Mouse (Mus musculus) megakaryocyte, embryonic 14.5 days (primary cell): ENCODE measurements around the gene Nudt4. TPM values are rescaled to one million over a fixed set of nuclear protein-coding genes. Genes with fewer than 3 reads are reported as not detected.
A peak's percentile ranks its signal among the peaks of the same experiment; 100 is the strongest.

Experiments
- H3K27me3 ChIP-seq: replicated peaks from 2 replicates; pipeline ENCODE3; 2012; ENCODE audit warnings: inconsistent platforms
- H3K36me3 ChIP-seq: replicated peaks from 2 replicates; pipeline ENCODE3; 2012; ENCODE audit warnings: low read length, inconsistent platforms, mixed read lengths
- H3K4me1 ChIP-seq: 2 replicates; pipeline ENCODE4 v1.6.1; 2012; ENCODE audit warnings: inconsistent platforms
- H3K4me3 ChIP-seq: replicated peaks from 2 replicates; pipeline ENCODE3; 2012; ENCODE audit warnings: moderate library complexity, mild to moderate bottlenecking, inconsistent platforms
- H3K9me3 ChIP-seq: 2 replicates; pipeline ENCODE4 v1.6.1; 2012; ENCODE audit warnings: inconsistent platforms
- FLI1 ChIP-seq: IDR thresholded peaks from 2 replicates; pipeline ENCODE4 v1.6.1; 2012; ENCODE audit warnings: low read length, inconsistent platforms, mixed read lengths
- GATA1 ChIP-seq: IDR thresholded peaks from 3 replicates; pipeline ENCODE4 v1.6.1; 2012; ENCODE audit warnings: mixed read lengths, low read length, inconsistent platforms, borderline replicate concordance
- polyA plus RNA-seq: library from polyadenylated mRNA; stranded (reverse); fragments of >175 nt; gene quantifications from 2 replicates; pipeline ENCODE4 v1.2.3, GENCODE M21; 2012; ENCODE audit warnings: low replicate concordance; ENCODE audit not compliant: insufficient read depth

The Nudt4 gene
- polyA plus RNA-seq, 1 experiment, result 15.9 TPM

DNA sequence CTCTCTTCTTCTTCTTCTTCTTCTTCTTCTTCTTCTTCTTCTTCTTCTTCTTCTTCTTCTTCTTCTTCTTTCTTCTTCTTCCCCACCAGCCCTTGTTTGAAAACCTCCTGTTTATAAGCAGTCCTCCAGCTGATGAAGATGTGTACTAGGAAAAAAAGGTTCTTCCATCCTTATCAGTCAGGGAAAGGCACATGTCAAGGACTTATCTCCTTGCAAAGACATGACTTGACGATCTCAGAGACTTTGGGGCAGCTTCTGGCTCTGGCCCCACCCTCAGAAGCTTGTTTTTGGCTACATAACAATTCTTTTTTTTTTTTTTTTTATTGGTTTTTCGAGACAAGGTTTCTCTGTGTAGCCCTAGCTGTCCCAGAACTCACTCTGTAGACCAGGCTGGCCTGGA, 5.5 kb upstream of the Nudt4 start:
- H3K9me3 ChIP-seq, result no peaks in the 10 kb centered on the region
- H3K4me1 ChIP-seq, result peaks cover 16% of the 10 kb centered on the region

DNA sequence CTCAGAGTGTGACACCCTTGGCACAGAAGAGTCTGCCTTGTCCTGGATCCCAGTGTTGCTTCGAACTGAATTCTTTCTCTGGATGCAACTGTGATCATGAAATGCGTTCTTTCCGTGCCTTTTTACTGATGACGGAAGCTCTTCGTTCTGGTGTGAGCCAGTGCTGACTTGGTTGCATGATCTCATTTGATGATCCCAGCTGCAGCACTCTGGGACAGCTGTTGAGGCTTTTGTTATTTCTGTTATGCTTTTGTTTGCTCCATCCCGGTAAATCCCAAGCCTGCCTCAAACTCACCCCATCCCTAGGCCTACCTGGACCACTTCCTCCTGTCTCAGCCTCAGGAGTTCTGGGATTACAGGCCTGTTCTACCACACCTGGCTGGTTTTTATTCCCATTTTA, 4.1 kb upstream of the Nudt4 start:
- H3K4me1 ChIP-seq, result peaks cover 18% of the 10 kb centered on the region

More for the DNA sequence above, 5.5 kb upstream of the Nudt4 start:
- H3K36me3 ChIP-seq, result no peaks in the 10 kb centered on the region
- no peak for TF ChIP-seq GATA1
- H3K4me3 ChIP-seq, result no peak overlapping the region
- no peaks in the 10 kb centered on the region for H3K27me3 ChIP-seq

DNA sequence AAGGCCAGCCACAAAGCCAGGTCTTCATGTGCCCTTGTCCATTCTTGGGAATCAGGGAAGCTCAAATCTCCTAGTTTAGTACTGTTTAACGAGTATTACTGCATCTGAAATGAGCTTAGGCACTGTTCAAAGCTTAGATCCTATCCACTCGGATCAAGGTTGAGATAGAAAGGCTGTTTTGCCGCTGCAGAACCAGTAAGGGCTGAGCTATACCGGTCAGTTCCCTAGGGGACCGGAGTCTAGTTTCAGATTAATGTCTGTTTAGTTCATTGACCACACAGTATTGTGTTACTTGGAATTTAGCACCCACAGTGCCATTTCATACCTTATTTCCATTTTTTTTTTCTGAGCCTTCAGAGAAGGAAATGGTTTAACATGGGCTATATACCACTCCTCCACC, 3.6 kb upstream of the Nudt4 start:
- peaks cover 22% of the 10 kb centered on the region for H3K4me1 ChIP-seq
- H3K36me3 ChIP-seq, result no peaks in the 10 kb centered on the region
- H3K9me3 ChIP-seq, result no peaks in the 10 kb centered on the region
- H3K4me3 ChIP-seq, result no peak overlapping the region
- no peaks in the 10 kb centered on the region for H3K27me3 ChIP-seq
- TF ChIP-seq FLI1, result no peak
- TF ChIP-seq GATA1, result no peak

More for the DNA sequence above, 4.1 kb upstream of the Nudt4 start:
- no peak for TF ChIP-seq GATA1
- TF ChIP-seq FLI1, result no peak
- Histone ChIP-seq H3K27me3 (no peaks in the 10 kb centered on the region), H3K4me3 (no peak overlapping the region), H3K9me3 (no peaks in the 10 kb centered on the region), H3K36me3 (no peaks in the 10 kb centered on the region)

DNA sequence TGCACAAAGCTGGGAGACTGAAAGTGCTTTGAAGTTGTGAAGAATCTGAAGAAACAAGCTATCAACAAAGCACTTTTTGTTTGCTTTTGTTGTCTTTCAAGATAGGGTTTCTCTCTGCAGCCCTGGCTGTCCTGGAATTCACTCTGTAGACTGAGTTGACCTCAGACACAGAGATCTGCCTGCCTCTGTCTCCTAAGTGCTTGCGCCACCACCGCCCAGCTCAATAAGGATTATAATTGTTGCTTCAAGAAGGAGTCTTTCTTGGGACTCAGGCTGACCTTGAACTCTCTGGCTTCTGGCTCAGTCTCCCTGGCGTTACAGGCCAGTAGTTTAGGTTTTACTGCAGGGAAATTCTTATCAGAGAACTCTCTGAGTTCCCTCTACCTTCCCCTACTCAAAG, 2.8 kb upstream of the Nudt4 start:
- TF ChIP-seq FLI1, result no peak
- no peak for TF ChIP-seq GATA1
- Histone ChIP-seq H3K4me1 (peaks cover 27% of the 10 kb centered on the region), H3K27me3 (no peaks in the 10 kb centered on the region), H3K36me3 (no peaks in the 10 kb centered on the region), H3K9me3 (no peaks in the 10 kb centered on the region), H3K4me3 (no peak overlapping the region)

DNA sequence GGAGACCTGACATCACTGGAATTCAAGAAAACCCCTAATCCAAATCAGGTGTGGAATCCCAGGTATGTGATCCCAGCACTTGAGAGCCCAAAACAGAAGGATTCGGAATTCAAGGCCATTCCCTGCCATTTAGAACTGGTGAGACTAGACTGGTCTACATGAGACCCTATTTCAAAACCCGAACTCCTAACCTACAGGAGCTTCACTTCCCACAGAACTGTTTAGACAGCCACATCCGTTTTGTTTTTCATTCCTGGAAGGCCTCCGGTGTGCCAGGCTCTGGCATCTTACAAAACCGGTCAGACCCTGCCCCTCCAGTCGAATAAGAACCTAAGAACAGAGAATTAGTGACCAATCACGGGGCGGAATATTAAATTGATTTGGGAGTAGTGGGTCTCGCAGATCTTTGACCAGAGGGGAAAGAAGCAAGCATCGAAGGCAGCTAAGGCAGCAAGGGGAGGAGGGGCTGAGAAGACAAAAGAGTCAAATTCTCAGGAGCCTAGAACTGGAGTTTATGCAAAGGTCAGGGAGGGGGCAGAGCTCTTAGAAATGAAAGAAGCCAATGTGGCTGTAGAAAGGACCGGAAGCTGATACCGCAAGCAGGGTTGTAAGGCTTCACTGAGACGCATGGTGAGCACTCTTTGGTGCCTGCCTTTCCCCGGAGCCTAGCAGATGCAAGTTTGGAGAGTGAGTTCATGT, 1.4 kb upstream of the Nudt4 start:
- Histone ChIP-seq H3K4me3 (peak overlapping the region; percentile 83), H3K36me3 (peaks cover under 1% of the 10 kb centered on the region), H3K27me3 (no peaks in the 10 kb centered on the region), H3K9me3 (no peaks in the 10 kb centered on the region), H3K4me1 (peaks cover 37% of the 10 kb centered on the region)
- no peak for TF ChIP-seq GATA1
- no peak for TF ChIP-seq FLI1

DNA sequence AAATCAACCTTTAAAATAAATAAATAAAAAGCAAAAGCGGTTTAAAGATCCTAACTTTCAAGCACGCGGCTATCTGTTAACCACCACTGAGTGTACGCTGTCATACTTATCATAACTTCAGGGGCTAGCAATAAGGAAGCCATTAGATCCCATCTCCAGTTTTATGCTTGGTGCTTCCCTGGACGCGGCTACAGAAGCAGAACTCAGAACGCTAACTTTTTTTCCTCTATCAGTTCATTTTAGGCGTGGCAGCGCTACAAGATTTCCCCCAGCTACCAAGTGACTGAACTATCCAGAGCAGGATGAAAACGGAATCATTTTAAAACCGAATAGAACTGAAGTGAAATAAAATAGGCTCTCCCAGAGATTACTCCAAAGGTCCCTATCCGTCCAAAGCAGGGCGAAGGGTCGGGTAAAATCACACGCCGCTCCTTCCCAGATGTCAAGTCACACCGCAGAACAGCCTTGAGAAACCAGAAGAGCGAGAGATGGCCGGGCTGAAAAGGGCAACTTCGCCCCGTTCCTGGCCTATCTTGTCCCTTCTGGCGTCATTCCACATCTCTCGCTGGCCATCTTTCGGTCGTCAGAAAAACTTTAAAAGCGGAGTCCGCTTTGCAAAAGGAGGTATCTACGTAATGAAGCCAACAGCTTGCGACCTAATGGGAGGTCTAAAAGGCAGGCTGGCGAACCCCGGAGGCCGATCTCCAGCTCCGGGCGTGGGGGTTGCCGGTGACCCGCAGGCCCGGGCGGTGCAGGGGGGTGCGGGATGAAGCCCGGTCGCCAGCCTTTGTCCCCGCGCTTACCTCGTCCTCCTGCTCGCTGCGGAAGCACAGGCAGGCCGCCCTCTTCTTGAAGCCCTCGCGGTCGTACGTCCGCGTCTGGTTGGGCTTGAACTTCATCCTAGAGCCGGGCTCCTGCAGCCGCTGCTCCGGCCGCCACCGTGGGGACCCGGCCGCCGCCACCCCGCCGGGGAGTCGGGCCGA, 796 bp downstream of the Nudt4 start:
- no peak for TF ChIP-seq GATA1
- TF ChIP-seq FLI1, result no peak
- Histone ChIP-seq H3K4me1 (peaks cover 47% of the 10 kb centered on the region), H3K4me3 (peak overlapping the region; percentile 96)

DNA sequence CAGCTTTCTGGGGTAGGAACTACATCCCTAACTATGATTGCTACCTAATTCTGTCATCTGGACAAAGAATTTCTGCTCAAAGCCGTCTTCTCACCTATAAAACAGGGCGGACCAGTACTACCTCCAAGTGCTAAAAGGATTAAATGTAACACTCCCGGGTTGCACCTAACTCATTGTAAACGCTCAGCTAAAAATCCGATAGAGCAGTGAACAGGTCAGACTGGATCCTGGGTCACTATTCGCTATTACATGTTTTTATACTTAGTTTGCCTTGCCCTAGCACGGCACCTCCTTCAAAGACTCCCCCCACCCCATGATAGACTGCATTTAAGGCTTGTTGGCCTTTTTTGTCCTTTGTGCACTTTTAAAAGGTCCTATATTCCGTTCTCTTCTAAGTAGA, 1.6 kb downstream of the Nudt4 start:
- no peaks in the 10 kb centered on the region for H3K27me3 ChIP-seq
- no peak for TF ChIP-seq FLI1
- TF ChIP-seq GATA1, result no peak
- H3K4me3 ChIP-seq, result peak overlapping the region; percentile 96
- H3K36me3 ChIP-seq, result peaks cover 19% of the 10 kb centered on the region
- H3K9me3 ChIP-seq, result no peaks in the 10 kb centered on the region
- peaks cover 47% of the 10 kb centered on the region for H3K4me1 ChIP-seq

More for the DNA sequence above, 796 bp downstream of the Nudt4 start:
- H3K36me3 ChIP-seq, result peaks cover 14% of the 10 kb centered on the region
- no peaks in the 10 kb centered on the region for H3K27me3 ChIP-seq
- H3K9me3 ChIP-seq, result no peaks in the 10 kb centered on the region

DNA sequence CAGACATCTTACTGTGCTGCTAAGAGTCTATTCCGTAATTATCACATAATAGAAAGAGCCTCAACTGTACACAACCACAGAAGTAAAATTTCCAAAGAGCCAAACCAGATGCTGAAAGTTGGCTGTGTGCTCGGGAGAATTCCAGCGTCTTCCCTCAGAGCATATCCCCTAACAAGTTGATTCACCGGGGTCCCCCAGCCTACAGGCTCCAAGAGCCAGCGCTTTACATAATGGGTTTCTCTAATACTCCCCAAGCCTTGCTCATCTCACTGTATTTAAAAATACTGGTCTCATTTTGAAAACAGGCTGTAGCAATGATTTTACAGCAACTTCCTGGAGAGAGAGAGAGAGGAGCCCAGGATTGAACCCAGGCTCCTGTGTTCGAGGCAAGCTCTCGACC, 2.3 kb downstream of the Nudt4 start:
- peaks cover 48% of the 10 kb centered on the region for H3K4me1 ChIP-seq
- H3K4me3 ChIP-seq, result peak overlapping the region; percentile 46
- no peaks in the 10 kb centered on the region for H3K9me3 ChIP-seq
- no peaks in the 10 kb centered on the region for H3K27me3 ChIP-seq
- peaks cover 20% of the 10 kb centered on the region for H3K36me3 ChIP-seq
- no peak for TF ChIP-seq GATA1
- TF ChIP-seq FLI1, result no peak

DNA sequence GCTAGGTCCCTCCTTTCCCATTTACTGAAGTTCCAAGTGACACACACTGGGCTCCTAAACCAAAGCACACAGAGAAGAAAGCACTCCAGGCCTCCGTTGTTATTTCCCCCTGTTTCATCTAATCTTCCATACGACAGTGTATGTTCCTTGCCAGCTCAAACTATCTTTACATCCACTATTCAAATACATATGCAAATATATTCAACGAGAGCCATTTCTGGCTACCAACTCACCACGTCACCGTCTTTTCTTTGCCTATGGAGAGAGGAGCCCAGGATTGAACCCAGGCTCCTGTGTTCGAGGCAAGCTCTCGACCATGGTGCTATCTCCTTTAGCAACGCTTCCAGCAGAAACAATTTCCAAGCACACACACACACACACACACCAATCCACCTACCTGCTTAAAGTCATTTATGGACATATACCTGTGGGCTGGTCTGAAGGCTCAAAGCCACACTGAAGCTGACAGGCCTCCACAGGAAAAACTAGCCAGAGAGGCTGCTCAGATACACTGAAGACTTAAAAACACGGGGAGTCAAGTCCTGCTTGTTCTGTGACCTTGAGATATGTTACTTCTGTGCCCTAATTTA, 3.5 kb downstream of the Nudt4 start:
- no peaks in the 10 kb centered on the region for H3K27me3 ChIP-seq

More for the DNA sequence above, 3.5 kb downstream of the Nudt4 start:
- no peak overlapping the region for H3K4me3 ChIP-seq
- H3K9me3 ChIP-seq, result no peaks in the 10 kb centered on the region
- peaks cover 25% of the 10 kb centered on the region for H3K36me3 ChIP-seq
- no peak for TF ChIP-seq FLI1
- TF ChIP-seq GATA1, result no peak
- H3K4me1 ChIP-seq, result peaks cover 53% of the 10 kb centered on the region
